Comparison of ENCODE assay signal across 38 mouse cellular contexts in genomic region chr7:135378331-135378730, GRCm38 (mm10). TPM values are rescaled to one million over a fixed set of nuclear protein-coding genes. Genes with fewer than 3 reads are reported as not detected.
"Had no signal": no experiment of that assay in that cellular context is flagged by ENCODE, and none has a peak within 500 bp of the region (broad histone marks: within the 10 kb centered on the region; RNA-seq: fewer than 3 reads in every experiment).

No protein-coding gene starts in this region.

- DNase-seq: gastrocnemius, adult 2 months; gastrocnemius, postnatal 10 days; gastrocnemius, postnatal 25 days; heart, adult 2 months; heart, postnatal 10 days; heart, postnatal 36 days; kidney, adult 18-20 months; kidney, adult 8-10 months; kidney, postnatal 10 days; kidney, postnatal 36 days; layer of hippocampus, adult 9-11 months; layer of hippocampus, postnatal 36 days; left cerebral cortex, postnatal 4 days; lung, adult 18-20 months had no signal

RNA-seq across cellular contexts. Expression of gene Foxi2, which starts 31.8 kb away (rescaled TPM):
- total RNA-seq: gastrocnemius, adult 2 months; gastrocnemius, postnatal 10 days; gastrocnemius, postnatal 25 days; gastrocnemius, postnatal 4 days; granulocyte monocyte progenitor cell, adult 5-6 weeks; heart, adult 2 months; heart, postnatal 10 days; heart, postnatal 36 days; layer of hippocampus, adult 18-20 months; layer of hippocampus, adult 8-10 months; layer of hippocampus, postnatal 14 days; layer of hippocampus, postnatal 36 days; left cerebral cortex, adult 18-20 months; left cerebral cortex, adult 8-10 months; left cerebral cortex, postnatal 10 days; left cerebral cortex, postnatal 25 days; left cerebral cortex, postnatal 4 days; liver, adult 2 months had no signal
- polyA plus RNA-seq: heart, adult 2 months; heart, embryonic 12.5 days; heart, embryonic 14.5 days; heart, embryonic 16.5 days; hindbrain, embryonic 14.5 days; inflammation-experienced regulatory T-cells, adult 6 months; intestine, embryonic 15.5 days; intestine, postnatal 0 days; kidney, embryonic 14.5 days; kidney, embryonic 16.5 days; large intestine, adult 2 months; limb, embryonic 15.5 days; liver, adult 2 months; liver, embryonic 12.5 days; liver, embryonic 14.5 days; liver, embryonic 16.5 days had no signal
